Mouse (Mus musculus) intestine, embryonic 15.5 days (tissue): Measurements from ENCODE around the gene Wipi2. TPM values are rescaled to one million over a fixed set of nuclear protein-coding genes. Genes with fewer than 3 reads are reported as not detected.

ENCODE experiments used
- ATAC-seq: fragments of 200-750 bp; cut with Nextera tagmentation; 2 replicates; pipeline ENCODE4 v1.8.0; 2017; ENCODE audit warnings: moderate TSS enrichment, moderate library complexity
- H3K27ac ChIP-seq: fragments of 300-500 bp; sonication (generic); 2 replicates; pipeline ENCODE4 v1.5.1; 2015; ENCODE audit warnings: mild to moderate bottlenecking, inconsistent platforms
- H3K27me3 ChIP-seq: fragments of 300-500 bp; sonication (generic); replicated peaks from 2 replicates; pipeline ENCODE4 v1.6.1; 2015; ENCODE audit warnings: inconsistent platforms
- H3K36me3 ChIP-seq: fragments of 300-500 bp; sonication (generic); 2 replicates; pipeline ENCODE4 v1.6.1; 2015; ENCODE audit warnings: inconsistent platforms
- H3K4me1 ChIP-seq: fragments of 300-500 bp; sonication (generic); replicated peaks from 2 replicates; pipeline ENCODE4 v1.6.1; 2015; ENCODE audit warnings: inconsistent platforms
- H3K4me2 ChIP-seq: fragments of 300-500 bp; sonication (generic); replicated peaks from 2 replicates; pipeline ENCODE4 v1.6.1; 2015; ENCODE audit warnings: mild to moderate bottlenecking, inconsistent platforms
- H3K4me3 ChIP-seq: fragments of 300-500 bp; sonication (generic); replicated peaks from 2 replicates; pipeline ENCODE4 v1.5.1; 2015; ENCODE audit warnings: inconsistent platforms
- H3K9ac ChIP-seq: fragments of 300-500 bp; sonication (generic); 2 replicates; pipeline ENCODE4 v1.6.1; 2015; ENCODE audit warnings: inconsistent platforms
- H3K9me3 ChIP-seq: fragments of 300-500 bp; sonication (generic); 2 replicates; pipeline ENCODE4 v1.6.1; 2016; ENCODE audit warnings: inconsistent platforms
- WGBS: fragments of 180-500 bp; shearing (Covaris S2); methylation state at CpG from one replicate; pipeline ENCODE4 v1.1.7; 2015; 5-methylcytosine and 5-hydroxymethylcytosine counted together
- polyA plus RNA-seq: library from polyadenylated mRNA; unstranded; fragments of >200 nt; fragmentation: Nextera tagmentation; extraction: Ambion mirVana; gene quantifications from 2 replicates; pipeline ENCODE4 v1.2.1, GENCODE M21; 2015

Wipi2 gene
- polyA plus RNA-seq: 37.5 and 37.8 TPM in 2 replicates

- 89% methylated on average over 2 of the region's 2 CpGs for WGBS
These were observed at the start of gene Wipi2 for GRCm38 (mm10) chr5:142627398-142627797. Wipi2 (plus strand) TSS chr5:142627698.

DNA sequence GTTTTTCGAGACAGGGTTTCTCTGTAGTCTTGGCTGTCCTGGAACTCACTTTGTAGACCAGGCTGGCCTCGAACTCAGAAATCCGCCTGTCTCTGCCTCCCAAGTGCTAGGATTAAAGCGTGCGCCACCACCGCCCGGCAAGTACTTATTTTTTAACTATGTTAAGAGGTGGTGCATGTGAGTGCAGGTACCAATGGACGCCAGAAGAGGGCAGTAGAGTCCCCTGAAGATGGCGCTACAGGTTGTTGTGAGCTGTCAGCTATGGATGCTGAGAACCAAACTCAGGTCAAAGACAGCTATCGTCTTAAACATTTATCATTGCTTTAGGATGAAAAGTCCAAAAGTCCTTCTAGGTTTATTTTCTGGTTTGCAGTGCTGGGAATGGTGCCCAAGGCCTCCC lies 49.3 kb upstream of the Wipi2 start:
- Histone ChIP-seq H3K9me3 (no peaks in the 10 kb centered on the region), H3K4me2 (no peak overlapping the region), H3K27me3 (no peaks in the 10 kb centered on the region), H3K36me3 (no peaks in the 10 kb centered on the region), H3K4me1 (no peaks in the 10 kb centered on the region), H3K4me3 (no peak overlapping the region), H3K9ac (no peak overlapping the region), H3K27ac (no peak overlapping the region)
- no peak for ATAC-seq
- 88% methylated on average over 10 of the region's 10 CpGs for WGBS

More at GRCm38 (mm10) chr5:142627398-142627797, at the start of gene Wipi2:
- Histone ChIP-seq H3K4me3 (peak within 1 kb of the TSS; percentile 96), H3K36me3 (no peaks in the 10 kb centered on the region), H3K27me3 (no peaks in the 10 kb centered on the region), H3K4me1 (peaks cover 10% of the 10 kb centered on the region), H3K9me3 (no peaks in the 10 kb centered on the region), H3K4me2 (peak within 1 kb of the TSS; percentile 89), H3K9ac (peak within 1 kb of the TSS; percentile 58), H3K27ac (peak within 1 kb of the TSS; percentile 86; the same call in 1 of the 2 replicates)
- ATAC-seq: no peak

DNA sequence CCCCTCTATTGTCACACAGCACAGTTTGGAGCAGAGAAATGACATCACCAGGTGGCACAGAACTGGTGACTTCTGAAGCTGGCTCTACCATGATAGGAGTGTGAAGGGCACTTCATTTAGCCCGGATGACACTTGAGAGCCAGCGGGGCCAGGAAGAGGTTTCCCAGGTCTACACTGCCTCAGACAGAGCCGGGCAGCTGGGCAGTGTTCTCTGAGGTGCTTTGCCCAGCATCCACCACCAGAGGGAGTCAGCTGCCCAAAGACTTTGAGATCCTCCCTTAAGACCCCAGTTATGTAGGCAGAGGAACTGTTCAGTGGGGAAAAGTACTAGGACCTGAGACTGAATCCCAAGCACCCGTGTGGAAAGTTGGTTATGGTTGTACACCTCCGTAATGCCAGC lies 46.0 kb upstream of the Wipi2 start:
- no peak overlapping the region for H3K4me2 ChIP-seq
- no peak overlapping the region for H3K4me3 ChIP-seq
- no peak overlapping the region for H3K27ac ChIP-seq
- no peak for ATAC-seq
- H3K9ac ChIP-seq: no peak overlapping the region
- no peaks in the 10 kb centered on the region for H3K27me3 ChIP-seq
- H3K36me3 ChIP-seq: no peaks in the 10 kb centered on the region
- WGBS: 9% methylated on average over 5 of the region's 5 CpGs
- no peaks in the 10 kb centered on the region for H3K9me3 ChIP-seq
- no peaks in the 10 kb centered on the region for H3K4me1 ChIP-seq

GRCm38 (mm10) chr5:142583616-142584126 lies 43.8 kb upstream of the Wipi2 start:
- H3K9me3 ChIP-seq: no peaks in the 10 kb centered on the region
- H3K27ac ChIP-seq: no peak overlapping the region
- H3K4me3 ChIP-seq: no peak overlapping the region
- no peak overlapping the region for H3K4me2 ChIP-seq
- H3K27me3 ChIP-seq: no peaks in the 10 kb centered on the region
- no peak overlapping the region for H3K9ac ChIP-seq
- no peaks in the 10 kb centered on the region for H3K36me3 ChIP-seq
- ATAC-seq: peak; percentile 41; the same call in 1 of the 2 replicates
- WGBS: 62% methylated on average over 14 of the region's 14 CpGs
- H3K4me1 ChIP-seq: no peaks in the 10 kb centered on the region

GRCm38 (mm10) chr5:142590953-142591616 lies 36.4 kb upstream of the Wipi2 start:
- H3K27ac ChIP-seq: no peak overlapping the region
- 78% methylated on average over 6 of the region's 6 CpGs for WGBS
- no peaks in the 10 kb centered on the region for H3K27me3 ChIP-seq
- H3K36me3 ChIP-seq: no peaks in the 10 kb centered on the region
- H3K4me2 ChIP-seq: no peak overlapping the region
- no peak overlapping the region for H3K4me3 ChIP-seq
- H3K9me3 ChIP-seq: no peaks in the 10 kb centered on the region
- ATAC-seq: no peak
- no peak overlapping the region for H3K9ac ChIP-seq
- H3K4me1 ChIP-seq: no peaks in the 10 kb centered on the region

GRCm38 (mm10) chr5:142595698-142596097 lies 31.8 kb upstream of the Wipi2 start:
- Histone ChIP-seq H3K9ac (no peak overlapping the region), H3K4me2 (no peak overlapping the region), H3K9me3 (no peaks in the 10 kb centered on the region), H3K36me3 (no peaks in the 10 kb centered on the region), H3K4me3 (no peak overlapping the region), H3K27ac (no peak overlapping the region), H3K4me1 (peaks cover 4% of the 10 kb centered on the region; the same call in 1 of the 2 replicates), H3K27me3 (no peaks in the 10 kb centered on the region)
- 71% methylated on average over 3 of the region's 3 CpGs for WGBS
- no peak for ATAC-seq

- Histone ChIP-seq H3K36me3 (no peaks in the 10 kb centered on the region), H3K27me3 (no peaks in the 10 kb centered on the region), H3K9me3 (no peaks in the 10 kb centered on the region), H3K9ac (no peak overlapping the region), H3K4me3 (no peak overlapping the region), H3K4me2 (no peak overlapping the region), H3K4me1 (peaks cover 4% of the 10 kb centered on the region; the same call in 1 of the 2 replicates), H3K27ac (no peak overlapping the region)
- WGBS: 81% methylated on average over 6 of the region's 6 CpGs
- ATAC-seq: no peak
These were observed 30.8 kb upstream of the Wipi2 start for GRCm38 (mm10) chr5:142596723-142597122.

DNA sequence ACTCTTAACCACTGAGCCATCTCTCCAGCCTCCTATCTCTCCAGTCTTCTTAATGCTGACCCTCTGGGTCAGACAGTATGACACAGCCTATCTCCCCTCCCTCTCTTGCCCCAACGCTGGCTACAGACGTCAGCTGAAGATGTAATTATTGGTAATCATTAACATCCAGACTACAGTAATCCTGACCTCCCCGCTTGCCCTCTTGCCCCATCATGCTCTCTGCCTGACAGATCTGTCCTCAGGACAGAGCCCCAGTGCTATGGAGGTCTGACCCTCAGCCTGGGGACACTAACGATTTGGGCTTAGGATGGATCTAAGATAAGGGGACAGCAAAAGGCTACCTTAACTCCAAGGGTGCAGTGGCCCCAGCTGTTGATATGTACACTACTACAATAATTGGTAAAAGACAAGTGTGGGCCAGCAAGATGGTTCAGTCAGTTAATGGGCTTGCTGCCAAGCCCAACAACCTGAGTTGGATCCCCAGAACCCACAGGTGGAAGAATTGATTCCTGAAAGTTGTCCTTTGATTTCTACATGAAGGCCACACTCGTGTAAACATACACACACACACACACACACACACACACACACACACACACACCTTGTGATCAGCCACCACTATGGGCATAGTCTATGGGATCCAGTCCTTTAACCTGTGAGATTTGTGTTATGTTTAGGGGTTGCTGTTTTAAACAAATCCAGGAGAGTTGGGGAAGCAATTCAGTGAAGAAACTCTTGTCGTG lies 29.7 kb upstream of the Wipi2 start:
- peak; percentile 55; the same call in 1 of the 2 replicates for ATAC-seq
- WGBS: 54% methylated on average over 6 of the region's 6 CpGs
- H3K4me3 ChIP-seq: no peak overlapping the region
- H3K27me3 ChIP-seq: no peaks in the 10 kb centered on the region
- no peak overlapping the region for H3K4me2 ChIP-seq
- no peak overlapping the region for H3K9ac ChIP-seq
- H3K4me1 ChIP-seq: peaks cover 4% of the 10 kb centered on the region; the same call in 1 of the 2 replicates
- no peaks in the 10 kb centered on the region for H3K9me3 ChIP-seq
- no peak overlapping the region for H3K27ac ChIP-seq
- H3K36me3 ChIP-seq: no peaks in the 10 kb centered on the region

DNA sequence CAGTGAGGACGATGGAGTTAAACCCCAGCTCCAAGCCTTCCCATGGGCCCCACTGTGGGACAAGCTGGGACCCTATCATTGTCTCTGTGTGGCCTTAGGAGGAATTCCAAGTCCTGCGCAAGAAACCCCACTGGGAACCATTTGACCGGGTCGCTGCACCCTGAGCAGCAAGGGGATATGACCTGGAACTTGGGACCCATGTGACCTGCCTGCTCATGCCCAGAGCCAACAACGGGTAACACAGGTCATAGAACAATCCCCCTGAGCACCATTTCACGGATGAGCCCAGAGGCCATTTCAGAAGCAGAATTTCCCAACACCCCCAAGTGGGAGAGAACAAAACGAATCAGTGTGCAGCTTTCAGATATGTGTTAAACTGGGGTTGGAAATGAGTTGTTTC lies 23.1 kb upstream of the Wipi2 start:
- Histone ChIP-seq H3K27ac (no peak overlapping the region), H3K4me3 (no peak overlapping the region), H3K36me3 (no peaks in the 10 kb centered on the region), H3K4me2 (no peak overlapping the region), H3K27me3 (peaks cover 14% of the 10 kb centered on the region; the same call in 1 of the 2 replicates), H3K9me3 (no peaks in the 10 kb centered on the region), H3K4me1 (peaks cover 9% of the 10 kb centered on the region; the same call in 1 of the 2 replicates), H3K9ac (no peak overlapping the region)
- 85% methylated on average over 7 of the region's 7 CpGs for WGBS
- no peak for ATAC-seq

- peaks cover 9% of the 10 kb centered on the region; the same call in 1 of the 2 replicates for H3K4me1 ChIP-seq
- peaks cover 14% of the 10 kb centered on the region; the same call in 1 of the 2 replicates for H3K27me3 ChIP-seq
- H3K4me3 ChIP-seq: no peak overlapping the region
- no peaks in the 10 kb centered on the region for H3K36me3 ChIP-seq
- ATAC-seq: no peak
- no peak overlapping the region for H3K9ac ChIP-seq
- no peaks in the 10 kb centered on the region for H3K9me3 ChIP-seq
- H3K27ac ChIP-seq: no peak overlapping the region
- 89% methylated on average over 12 of the region's 12 CpGs for WGBS
- no peak overlapping the region for H3K4me2 ChIP-seq
These were observed 22.2 kb upstream of the Wipi2 start for GRCm38 (mm10) chr5:142605288-142605687.

DNA sequence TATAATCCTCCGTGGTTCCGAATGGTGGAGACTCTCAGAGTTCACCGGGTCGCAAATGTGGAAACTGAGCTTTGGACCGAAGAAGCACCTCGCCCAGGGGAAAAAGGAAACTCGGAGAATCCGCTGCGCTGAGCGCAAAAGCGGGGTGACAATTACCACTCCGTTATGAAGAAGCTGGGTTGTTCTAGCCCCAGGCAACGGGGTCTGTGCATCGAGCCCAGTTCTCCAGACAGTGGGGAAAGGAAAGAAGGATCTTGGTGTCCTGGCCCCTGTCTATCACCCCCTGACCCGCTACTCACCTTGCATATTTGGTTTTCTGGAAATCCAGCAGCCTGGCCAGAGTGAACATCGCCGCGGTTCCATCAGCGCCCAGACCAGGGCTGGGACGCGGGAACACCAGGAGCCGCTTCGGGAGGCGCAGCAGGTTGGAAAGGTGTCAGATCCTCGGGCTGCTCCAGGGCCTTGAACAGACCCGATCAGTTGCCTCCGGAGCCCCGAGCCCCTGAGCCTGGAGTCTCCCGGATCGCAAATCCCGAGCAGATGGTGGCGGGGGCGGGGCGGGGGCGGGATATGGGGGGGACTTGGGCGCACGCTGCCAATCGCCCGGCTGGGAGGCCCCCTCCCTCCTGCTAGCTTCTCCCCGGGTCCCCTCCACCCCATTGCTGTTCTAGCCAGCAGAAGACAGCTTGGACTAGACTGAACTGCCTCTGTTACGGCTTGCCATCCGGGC lies 19.1 kb upstream of the Wipi2 start, which contains the start of gene Mmd2:
TSS of gene Mmd2 (minus strand) at position 542 of the 730 bp plus-strand sequence.
- Histone ChIP-seq H3K4me3 (peak within 1 kb of the TSS; percentile 35), H3K9me3 (no peaks in the 10 kb centered on the region), H3K36me3 (no peaks in the 10 kb centered on the region), H3K9ac (peak within 1 kb of the TSS; percentile 14), H3K4me2 (peak within 1 kb of the TSS; percentile 80), H3K27me3 (peaks cover 14% of the 10 kb centered on the region; the same call in 1 of the 2 replicates), H3K4me1 (peaks cover 9% of the 10 kb centered on the region; the same call in 1 of the 2 replicates), H3K27ac (no peak within 1 kb of the TSS)
- ATAC-seq: peak; percentile 47; the same call in 1 of the 2 replicates
- 3% methylated on average over 42 of the region's 42 CpGs for WGBS

GRCm38 (mm10) chr5:142608989-142609325 lies 18.5 kb upstream of the Wipi2 start:
- Histone ChIP-seq H3K27me3 (peaks cover 14% of the 10 kb centered on the region; the same call in 1 of the 2 replicates), H3K9ac (peak overlapping the region; percentile 14), H3K9me3 (no peaks in the 10 kb centered on the region), H3K4me3 (peak overlapping the region; percentile 35), H3K4me2 (peak overlapping the region; percentile 80), H3K27ac (no peak overlapping the region), H3K36me3 (no peaks in the 10 kb centered on the region), H3K4me1 (peaks cover 9% of the 10 kb centered on the region; the same call in 1 of the 2 replicates)
- 8% methylated on average over 4 of the region's 4 CpGs for WGBS
- no peak for ATAC-seq
